Mouse (Mus musculus) WW6 (cell line): ENCODE measurements around the gene Ssbp4.

Experiments
- DNase-seq: peaks from one replicate; pipeline ENCODE4 v3.0.0-alpha.2; 2013; ENCODE audit warnings: low read depth, low spot score

The Ssbp4 gene

DNA sequence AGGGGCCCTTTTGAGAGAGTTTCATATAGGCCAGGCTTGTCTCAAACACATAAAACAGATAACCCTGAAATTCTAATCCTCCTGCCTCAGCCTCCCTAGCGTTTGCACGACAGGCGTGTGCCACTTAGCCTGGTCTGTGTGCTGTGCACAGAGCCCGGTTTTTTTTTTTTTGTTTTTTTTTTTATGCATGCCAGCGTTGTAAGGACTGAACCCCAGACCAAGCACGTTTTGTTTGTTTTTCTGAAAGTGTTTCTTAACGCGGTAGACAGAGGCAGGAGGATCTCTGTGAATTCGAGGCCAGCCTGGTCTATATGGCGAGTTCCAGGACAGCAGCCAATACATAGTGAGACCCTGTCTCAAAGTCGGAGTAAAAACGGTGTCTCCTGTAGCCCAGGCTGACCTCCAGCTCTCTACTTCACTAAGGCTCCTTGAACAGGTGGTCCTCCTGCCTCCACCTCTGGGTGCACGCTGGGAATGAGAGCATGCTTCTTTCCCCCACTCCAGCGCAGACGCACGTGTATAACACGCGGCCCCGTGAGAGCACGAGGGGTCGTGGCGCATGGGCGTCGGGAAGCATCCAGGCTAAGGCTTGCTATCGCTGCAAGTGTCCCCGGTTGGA is at the start of gene Ssbp4:
Gene Ssbp4 (minus strand): TSS at position 124 of the 619 bp plus-strand sequence.
- DNase-seq, result no peak

DNA sequence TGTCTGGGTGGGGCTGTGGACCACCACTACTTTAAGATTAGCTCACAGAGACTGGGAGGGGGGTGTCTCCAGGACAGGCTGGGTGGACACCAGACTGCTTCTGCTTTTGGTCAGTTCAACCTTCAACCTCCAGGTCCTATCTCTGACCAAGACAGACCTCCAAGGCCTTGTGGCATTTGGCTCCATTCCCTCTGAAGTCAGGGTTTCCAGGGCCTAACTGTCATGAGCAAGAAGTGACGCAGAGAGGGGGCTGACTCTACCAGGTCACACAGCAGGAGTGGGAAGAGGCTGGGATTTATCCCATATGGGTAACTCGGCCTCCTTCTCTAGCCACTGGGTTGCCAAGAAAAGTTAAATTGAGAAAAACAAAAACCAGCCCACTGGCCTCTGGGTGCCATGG is 49.1 kb upstream of the Ssbp4 start:
- DNase-seq, result no peak

DNA sequence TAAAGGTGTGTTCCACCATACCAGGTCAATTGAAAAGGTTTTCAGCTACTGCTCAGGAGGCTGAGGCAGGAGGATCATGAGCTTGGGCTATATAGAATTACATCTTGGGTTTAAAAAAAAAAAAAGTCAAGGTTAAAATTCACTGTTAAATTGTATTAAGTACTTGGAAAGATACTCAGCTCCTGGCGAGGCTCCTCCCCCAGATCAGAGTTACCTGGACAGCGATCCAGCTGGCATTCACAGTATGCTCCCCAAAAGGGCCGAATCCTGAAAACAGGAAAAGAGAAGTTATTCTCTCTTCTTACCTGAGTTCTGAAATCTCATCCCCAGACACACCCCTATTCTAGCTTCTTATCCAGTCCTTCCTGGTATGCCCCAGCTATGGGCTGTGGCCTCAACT is 48.5 kb upstream of the Ssbp4 start:
- no peak for DNase-seq

DNA sequence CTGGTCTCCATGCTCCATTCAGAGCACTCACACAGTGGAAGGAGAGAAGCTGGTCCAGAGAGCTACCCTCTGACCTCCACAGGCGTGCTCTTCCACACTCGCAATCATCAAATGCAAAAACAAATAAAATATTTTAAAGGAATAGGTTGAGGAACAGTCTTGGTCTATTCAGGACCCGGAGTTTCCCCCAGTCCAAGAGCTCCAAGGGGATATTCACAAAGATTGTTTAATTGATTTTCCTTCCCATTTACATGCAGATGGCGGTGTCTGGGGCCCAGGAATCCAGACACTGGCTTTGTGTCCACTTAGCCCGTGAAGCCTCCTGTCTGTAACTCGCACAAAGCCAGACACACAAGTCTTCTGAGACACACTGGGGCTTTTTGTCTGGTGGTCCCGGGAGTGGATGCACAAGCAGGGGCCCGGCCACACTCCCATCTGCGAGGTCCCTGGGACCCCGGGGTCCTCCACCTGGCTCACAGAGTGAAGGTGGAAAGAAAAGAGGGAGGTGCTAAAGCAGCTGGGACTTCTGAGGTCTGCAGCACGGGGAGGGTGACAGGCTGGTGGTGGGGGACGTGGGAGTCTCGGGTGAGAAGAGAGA is 47.6 kb upstream of the Ssbp4 start:
- DNase-seq, result no peak

DNA sequence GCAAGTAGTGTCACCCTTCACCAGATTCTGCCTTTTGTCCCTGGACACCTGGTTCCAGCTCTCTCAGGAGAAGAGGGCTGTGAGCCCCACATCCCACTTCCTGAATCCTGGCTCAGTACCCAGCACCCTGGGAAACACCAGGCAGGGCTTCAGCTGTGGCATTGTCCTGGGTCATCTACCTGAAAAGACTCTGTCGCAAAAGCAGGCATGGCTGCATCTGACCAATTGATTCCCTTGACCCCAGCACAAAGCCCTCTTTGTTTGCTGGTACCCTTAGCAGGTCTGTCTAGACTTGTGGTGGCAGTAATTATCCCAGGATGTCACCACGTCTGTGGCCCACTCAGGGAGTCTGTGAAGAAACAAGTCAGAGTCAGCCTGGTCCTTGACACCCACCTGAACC is 46.8 kb upstream of the Ssbp4 start:
- DNase-seq, result no peak

DNA sequence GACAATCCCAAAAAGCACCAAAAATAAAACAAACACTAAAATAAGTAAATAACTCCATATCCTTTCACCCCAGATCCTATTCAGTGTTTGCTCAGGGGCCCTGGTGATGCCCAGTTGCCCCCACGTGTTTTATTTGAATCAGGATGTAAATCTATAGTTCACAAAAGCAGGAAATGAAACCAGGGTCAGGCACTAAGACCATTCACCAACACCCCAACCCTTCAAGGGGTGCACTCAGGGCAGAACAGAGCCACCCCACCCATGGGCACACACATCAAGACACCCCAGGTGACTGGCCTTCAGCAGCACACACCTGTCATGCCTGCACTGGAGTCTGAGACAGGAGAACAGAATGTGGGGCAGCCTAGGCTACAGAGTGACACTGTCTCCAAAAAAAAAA is 45.4 kb upstream of the Ssbp4 start:
- DNase-seq, result no peak

DNA sequence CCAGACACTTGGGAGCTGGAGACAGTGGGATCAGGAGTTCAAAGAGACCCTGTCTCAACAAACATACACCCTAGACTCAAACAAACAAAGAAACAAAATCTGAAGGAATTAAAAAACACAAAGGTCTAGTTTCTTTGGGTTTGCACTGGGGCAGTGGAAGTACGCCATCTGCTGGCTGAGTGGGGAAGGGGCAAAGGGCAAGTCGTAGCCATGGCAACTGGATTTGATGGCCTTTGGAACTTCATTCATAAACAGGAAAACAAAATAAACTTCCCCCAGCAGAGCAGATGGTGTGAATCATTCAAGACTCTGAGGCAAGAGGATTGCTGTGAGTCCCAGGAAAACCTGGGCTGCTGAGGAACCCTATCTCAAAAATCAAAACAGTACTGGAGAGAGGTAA is 44.6 kb upstream of the Ssbp4 start:
- no peak for DNase-seq

DNA sequence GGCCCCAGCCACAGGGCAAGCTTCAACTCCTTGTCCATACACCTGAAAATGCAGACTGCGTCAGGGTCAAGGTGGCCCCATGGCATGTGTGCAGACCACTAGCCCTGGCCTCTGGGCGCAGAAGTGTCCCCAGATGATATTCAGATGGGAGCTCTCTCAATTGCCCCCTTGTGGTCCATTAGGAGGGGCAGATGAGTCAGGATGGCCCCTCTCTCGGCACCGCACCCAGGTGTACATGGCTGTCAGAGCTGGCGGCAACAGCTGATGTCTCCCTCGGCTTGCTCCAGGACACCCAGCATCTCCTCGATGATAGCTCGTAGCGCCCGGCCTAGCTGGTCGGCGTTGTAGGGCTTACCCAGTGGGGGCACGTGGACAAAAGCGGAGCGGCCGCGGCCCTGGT is 41.7 kb upstream of the Ssbp4 start:
- no peak for DNase-seq

DNA sequence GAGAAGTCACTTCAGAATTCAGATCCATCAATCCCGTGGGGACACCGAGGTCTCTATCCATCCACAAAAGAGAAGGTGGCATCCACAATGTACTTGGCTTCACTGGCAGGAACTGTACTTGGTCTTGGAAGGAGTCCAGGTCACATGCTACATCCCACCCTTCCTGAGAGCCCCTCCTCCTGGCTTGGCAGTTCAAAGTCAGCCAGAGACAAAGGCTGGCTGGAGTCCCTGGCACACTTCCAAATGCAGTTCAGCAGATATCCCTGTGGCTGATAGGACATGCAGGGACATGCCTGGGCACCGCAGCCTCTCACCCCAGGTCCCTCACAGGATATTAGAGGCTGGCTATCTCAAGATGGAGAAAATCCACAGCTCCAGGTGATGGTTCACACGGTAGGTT is 40.7 kb upstream of the Ssbp4 start:
- peak; percentile 73 for DNase-seq

DNA sequence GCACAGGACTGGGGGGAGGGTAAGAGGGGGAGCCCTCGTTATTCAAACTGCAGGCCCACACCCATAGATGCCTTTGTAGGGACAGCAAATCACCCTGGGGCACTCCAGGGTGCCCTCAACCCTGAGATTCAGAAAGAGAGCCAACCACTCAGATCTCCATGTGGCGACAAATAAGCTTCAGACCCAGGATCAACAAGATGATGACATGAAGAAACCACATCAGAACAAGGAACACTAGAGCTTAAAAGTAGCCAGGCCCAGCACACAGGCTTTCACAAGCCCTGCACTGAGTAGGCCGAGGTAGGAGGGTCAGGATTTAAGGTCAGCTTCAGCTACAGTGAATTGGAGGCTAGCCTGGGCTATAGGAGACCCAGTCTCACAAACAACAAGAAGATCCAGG is 40.2 kb upstream of the Ssbp4 start:
- no peak for DNase-seq

DNA sequence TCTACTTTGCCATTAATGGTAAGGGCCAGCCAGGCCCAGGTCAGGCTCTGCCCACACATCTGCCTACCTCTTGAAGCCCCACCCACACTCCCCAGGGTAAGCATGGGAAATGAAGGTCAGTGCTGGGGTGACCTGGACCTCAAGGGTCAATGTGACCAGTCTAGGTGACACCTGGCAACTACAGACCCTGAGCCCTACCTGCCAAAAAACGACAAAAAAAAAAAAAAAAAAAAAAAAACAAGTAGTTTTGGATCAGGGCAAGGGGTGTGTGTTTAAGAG is 39.4 kb upstream of the Ssbp4 start:
- no peak for DNase-seq

DNA sequence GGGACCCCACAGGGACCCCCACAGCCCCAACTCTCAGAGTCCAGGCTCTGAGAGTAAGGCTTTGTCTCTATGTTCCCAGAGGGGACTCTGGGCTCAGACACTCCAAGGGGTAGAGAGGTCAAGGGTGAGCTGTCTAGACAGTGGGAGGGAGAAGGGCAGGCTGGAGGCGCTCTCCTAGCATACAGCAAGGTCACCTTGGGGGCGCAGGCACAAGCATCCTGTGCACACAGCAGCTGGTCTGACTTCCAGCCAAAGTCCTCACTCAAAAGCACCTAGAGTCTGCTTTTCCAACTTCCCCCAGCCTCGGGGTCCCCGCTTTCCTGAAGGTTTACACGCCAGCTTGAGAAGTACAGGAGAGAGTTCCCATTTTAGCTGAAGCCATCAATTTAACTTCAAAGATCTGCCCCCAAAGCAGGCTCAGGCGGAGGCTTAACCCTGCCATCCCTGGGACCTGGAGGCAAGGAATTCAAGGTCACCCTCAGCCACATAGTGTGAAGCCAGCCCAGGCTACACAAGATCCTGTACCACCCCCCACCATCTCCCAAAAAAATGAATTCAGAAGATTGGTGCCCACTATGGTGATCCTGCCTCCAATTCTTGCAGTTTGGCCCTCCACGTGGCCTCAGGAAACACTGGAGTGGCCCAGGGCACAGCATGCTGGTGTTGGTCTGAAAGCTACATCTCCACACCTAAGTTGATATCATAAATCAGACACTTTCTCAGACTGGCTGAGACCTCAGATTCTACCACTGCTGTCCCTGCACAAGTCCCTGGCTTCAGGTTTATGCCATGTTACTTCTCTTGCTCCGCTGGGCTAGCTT is 38.9 kb upstream of the Ssbp4 start:
- no peak for DNase-seq

DNA sequence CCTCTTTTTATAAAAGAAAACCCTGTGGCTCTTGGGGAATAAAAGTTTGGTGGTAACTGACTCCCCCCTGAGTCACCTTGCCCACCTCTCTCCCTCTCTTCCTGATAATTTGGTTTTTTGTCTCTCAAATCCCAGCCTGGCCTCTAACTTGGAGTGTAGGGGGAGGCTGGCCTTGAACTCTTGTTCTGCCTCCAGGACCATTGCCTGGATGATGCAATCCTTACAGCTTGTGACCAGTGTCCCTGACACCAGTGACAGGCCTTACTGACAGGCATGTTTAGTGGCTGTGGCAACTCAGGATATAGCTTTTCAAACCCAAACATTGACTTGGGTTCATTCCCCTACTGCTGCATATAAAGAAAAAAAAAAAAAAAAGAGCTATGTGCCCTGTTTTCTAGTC is 38.1 kb upstream of the Ssbp4 start:
- DNase-seq, result no peak

DNA sequence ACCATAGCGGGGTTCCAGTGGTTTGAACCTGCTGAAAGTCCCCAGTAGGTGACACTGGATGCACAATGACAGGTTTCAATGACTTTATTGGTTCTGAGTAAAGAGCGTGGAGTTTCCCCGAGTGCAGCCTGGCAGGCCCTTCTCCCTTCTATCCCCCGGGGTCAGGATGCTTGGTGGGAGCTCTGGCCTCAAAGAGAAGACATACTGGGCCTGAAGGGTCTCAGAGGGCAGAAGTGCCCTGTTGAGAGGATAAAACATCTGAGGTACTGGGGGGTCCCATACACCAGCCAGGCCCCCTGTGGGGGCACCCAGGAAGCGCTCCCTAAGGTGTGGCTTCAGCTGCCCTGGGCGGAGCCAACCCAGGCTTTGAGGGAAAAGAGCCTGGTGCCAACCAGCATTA is 37.7 kb upstream of the Ssbp4 start:
- no peak for DNase-seq

DNA sequence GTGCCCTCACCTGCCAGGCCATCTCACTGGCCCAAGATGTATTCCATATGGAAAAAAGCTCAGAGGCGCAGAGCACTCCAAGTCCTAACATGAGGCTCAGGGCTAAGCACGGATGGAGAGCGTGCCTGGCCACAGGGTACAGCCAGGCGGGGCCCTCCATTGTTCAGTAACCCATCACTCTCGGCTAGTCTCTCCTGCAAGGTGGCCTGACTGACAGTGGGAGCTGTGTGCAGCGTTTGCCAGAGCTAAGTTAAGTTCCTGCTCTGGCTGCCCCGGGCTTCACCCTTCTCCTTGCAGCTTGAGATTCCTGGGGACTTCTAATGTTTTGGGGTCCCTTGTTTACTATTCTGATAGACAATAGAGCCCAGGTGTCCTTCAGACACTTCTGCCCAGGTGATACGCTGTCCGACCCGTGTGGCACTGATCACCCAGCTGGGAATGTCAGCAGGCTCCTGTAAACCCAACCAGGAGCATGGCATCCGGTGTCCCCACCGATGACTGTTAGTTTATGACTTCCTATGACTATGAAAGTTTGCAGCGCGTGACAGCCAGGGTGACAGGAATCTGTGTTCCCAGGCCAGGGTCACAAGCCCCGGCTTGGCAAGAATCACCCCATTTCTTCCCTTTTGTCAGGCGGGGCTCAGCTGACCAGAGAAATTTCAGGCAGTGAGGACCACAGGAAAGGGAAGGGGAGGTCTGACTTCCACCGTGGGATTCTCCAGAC is 37.0 kb upstream of the Ssbp4 start:
- DNase-seq, result no peak

DNA sequence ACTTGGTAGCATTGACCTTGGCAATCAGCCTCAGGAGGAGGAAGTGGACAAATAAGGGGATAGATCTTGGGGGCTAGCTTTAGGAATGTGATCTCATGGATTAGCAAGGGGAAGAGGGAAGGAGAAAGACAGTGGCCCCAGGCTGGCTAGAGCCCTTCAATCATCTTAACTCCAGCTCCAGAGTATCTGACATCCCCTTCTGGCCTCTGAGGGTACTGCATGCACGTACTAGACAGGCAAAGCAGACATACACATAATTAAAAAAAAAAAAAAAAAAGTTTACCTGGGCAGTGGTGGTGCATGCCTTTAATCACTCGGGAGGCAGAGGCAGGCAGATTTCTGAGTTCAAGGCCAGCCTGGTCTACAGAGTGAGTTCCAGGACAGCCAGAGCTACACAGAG is 35.4 kb upstream of the Ssbp4 start:
- DNase-seq, result peak; percentile 65

DNA sequence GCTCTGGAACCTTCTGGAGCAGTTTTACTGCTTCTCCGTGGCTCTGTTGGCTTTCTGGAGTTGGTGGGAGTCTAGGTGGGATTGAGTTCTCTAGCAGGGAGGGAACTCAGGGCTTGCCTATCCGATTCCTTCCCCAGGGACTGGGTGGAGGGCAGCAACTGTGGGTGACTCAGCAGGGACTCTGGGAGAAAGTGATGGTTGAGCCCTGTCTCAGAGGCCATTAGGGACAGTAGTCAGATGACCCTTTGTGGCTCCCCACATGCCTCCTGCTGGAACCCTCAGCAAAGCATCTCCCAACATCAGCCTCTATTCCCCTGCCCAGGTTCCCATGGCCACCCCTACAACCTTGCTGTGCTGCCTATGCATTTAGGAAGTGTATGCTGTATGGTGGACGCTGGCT is 34.3 kb upstream of the Ssbp4 start:
- no peak for DNase-seq

DNA sequence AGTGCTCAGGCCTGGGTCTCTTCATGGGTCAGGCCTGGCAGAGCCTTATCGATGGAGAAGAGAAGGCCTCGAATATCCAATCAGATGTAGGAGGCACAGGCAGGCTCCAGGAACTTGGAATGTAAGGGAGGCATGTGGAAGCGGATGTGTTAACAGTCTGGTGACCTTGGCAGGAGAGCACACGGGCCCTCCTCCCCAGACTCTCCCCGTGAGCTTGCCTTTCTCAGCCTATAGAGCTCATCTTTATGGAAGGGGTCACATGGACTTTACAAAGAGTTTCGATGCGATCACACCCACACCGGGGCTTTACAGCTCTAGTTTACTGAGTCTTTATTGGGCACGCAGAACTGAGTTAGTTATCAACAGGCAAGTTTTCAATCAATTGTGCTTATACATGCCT is 30.1 kb upstream of the Ssbp4 start:
- no peak for DNase-seq

DNA sequence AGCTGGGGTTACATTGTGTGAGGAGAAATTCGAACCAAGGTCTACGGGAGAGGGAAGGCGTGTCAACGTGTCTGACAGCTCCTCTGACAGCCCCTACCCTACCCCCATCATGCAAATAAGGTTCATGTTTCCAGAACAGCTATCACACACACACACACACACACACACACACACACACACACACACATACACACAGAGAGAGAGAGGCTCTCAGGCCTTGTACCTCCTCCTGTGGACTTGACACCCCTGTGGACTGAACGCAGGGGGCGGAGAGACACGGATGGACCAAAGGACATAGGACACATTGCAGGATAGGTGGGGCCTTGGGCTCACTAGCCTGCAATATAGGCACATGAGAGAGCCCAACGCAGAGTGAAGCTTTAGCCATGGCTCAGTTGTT is 28.2 kb upstream of the Ssbp4 start:
- no peak for DNase-seq

DNA sequence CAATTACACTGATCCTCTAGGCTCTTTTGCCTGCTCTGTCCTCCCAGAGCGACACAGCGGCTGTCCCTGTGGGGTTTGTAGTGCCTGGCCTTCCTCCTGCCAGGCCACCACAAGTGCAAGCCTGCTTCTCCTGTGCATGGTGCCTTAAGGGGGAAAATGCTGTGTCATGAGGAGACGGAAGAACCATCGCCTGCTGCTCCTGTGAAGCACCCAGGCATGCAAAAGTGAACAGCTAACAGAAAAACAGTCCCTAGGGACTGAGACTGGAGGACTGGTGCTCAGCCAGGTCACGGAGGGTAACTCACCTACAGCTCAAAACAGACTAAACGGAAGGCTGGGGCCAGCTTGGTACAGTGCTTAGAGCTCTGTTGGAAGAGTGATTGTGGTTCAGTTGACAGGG is 26.9 kb upstream of the Ssbp4 start:
- no peak for DNase-seq

DNA sequence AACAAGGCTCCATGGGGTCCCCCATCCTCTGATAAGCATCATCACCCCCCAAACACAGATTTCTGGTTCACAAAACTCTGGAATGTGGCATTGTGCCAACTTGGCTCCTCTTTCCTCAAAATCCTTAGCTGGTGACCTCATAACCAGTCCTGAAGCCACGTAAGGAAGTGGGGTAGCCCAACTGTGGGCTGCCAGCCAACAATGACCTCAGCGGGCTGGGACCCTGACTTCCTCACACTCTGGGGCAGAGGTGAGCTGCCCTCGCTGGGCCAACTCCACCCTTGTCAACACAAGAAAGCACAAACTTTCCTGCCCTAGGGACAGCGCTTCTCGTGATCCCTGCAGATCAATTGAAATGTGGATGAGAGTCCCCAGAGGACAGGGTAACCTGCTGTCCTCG is 25.4 kb upstream of the Ssbp4 start:
- DNase-seq, result no peak

DNA sequence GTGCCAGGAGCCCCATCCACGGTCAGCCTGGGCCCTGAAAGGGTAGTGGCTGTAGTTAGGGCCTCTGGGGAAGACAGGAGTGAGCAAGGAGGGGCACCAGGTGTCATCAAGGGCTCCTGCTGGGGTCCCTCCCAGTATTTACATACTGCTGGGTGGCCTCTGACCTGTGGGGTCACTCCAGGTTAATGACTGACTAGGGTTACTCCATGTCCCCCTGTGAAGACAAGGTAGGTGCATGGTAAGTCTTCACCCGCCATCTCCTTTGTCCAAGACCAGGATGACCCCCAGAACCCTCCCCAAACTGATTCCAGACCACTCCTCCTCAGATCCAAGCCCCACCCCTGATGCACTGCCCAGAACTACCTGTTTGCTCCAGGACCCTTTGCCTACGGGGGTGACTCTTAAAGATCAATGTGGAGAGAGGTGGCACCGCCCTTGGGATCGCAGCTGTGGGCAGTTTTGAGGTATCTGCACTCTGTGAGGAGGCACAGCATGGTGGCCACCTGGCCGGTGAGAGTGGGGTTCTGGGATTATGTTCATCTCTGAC is 23.7 kb upstream of the Ssbp4 start, which contains the start of gene Gdf15:
Gene Gdf15 (minus strand): TSS at position 111 of the 547 bp plus-strand sequence.
- DNase-seq, result no peak
